Mouse (Mus musculus): ENCODE measurements at regions not wholly inside any gene's neighbourhood (a gene's known extent, or its start where the extent isn't known, plus 50 kb on each side); places are given as distances from the start of the nearest gene placed in this dataset.

GRCm38 (mm10) chr1:184310185-184310815 lies 276.2 kb upstream of the 1700056E22Rik start:
- no peaks in the 10 kb centered on the region for H3K36me3 ChIP-seq (ENCODE audit: control insufficient read depth, insufficient read depth, low read length, poor library complexity, severe bottlenecking)
- H3K27ac ChIP-seq (ENCODE audit: insufficient read depth, low read length) = no peak overlapping the region
- H3K9ac ChIP-seq (ENCODE audit: low read depth, poor library complexity, severe bottlenecking) = no peak overlapping the region
- TF ChIP-seq EP300 (IDR thresholded peaks at IDR 0.05; ENCODE audit: insufficient read depth, low read depth, low read length) = no peak
- no peak for TF ChIP-seq CTCF (IDR thresholded peaks at IDR 0.05; ENCODE audit: low read depth, low read length)
- TF ChIP-seq POLR2A (IDR thresholded peaks at IDR 0.05; ENCODE audit: insufficient read depth, low read length) = no peak
- no peaks in the 10 kb centered on the region for H3K27me3 ChIP-seq (ENCODE audit: control insufficient read depth, insufficient read depth, low read length, poor library complexity, severe bottlenecking)
- H3K4me3 ChIP-seq (ENCODE audit: low read depth, low read length) = no peak overlapping the region
- H3K4me1 ChIP-seq (ENCODE audit: control insufficient read depth, insufficient read depth, low read length) = no peaks in the 10 kb centered on the region
- no peaks in the 10 kb centered on the region for H3K9me3 ChIP-seq (replicated peaks; ENCODE audit: control insufficient read depth, insufficient read depth, low read length, poor library complexity, severe bottlenecking)

- TF ChIP-seq CTCF (IDR thresholded peaks at IDR 0.05; ENCODE audit: low read depth, low read length) (no peak), EP300 (IDR thresholded peaks at IDR 0.05; ENCODE audit: insufficient read depth, low read depth, low read length) (no peak)
- Histone ChIP-seq H3K4me3 (ENCODE audit: low read depth, low read length) (no peak overlapping the region), H3K4me1 (ENCODE audit: control insufficient read depth, insufficient read depth, low read length) (no peaks in the 10 kb centered on the region), H3K27me3 (ENCODE audit: control insufficient read depth, insufficient read depth, low read length, poor library complexity, severe bottlenecking) (no peaks in the 10 kb centered on the region), H3K27ac (ENCODE audit: insufficient read depth, low read length) (no peak overlapping the region), H3K9me3 (replicated peaks; ENCODE audit: control insufficient read depth, insufficient read depth, low read length, poor library complexity, severe bottlenecking) (no peaks in the 10 kb centered on the region), H3K36me3 (ENCODE audit: control insufficient read depth, insufficient read depth, low read length, poor library complexity, severe bottlenecking) (no peaks in the 10 kb centered on the region), H3K9ac (ENCODE audit: low read depth, poor library complexity, severe bottlenecking) (no peak overlapping the region)
These were observed 270.7 kb upstream of the 1700056E22Rik start for GRCm38 (mm10) chr1:184304813-184305212.

GRCm38 (mm10) chr1:184304204-184304603 lies 270.1 kb upstream of the 1700056E22Rik start:
- no peaks in the 10 kb centered on the region for H3K9me3 ChIP-seq (replicated peaks; ENCODE audit: control insufficient read depth, insufficient read depth, low read length, poor library complexity, severe bottlenecking)
- TF ChIP-seq EP300 (IDR thresholded peaks at IDR 0.05; ENCODE audit: insufficient read depth, low read depth, low read length) (no peak), CTCF (IDR thresholded peaks at IDR 0.05; ENCODE audit: low read depth, low read length) (no peak), POLR2A (IDR thresholded peaks at IDR 0.05; ENCODE audit: insufficient read depth, low read length) (no peak)
- no peak overlapping the region for H3K4me3 ChIP-seq (ENCODE audit: low read depth, low read length)
- no peak overlapping the region for H3K9ac ChIP-seq (ENCODE audit: low read depth, poor library complexity, severe bottlenecking)
- no peaks in the 10 kb centered on the region for H3K4me1 ChIP-seq (ENCODE audit: control insufficient read depth, insufficient read depth, low read length)
- no peaks in the 10 kb centered on the region for H3K36me3 ChIP-seq (ENCODE audit: control insufficient read depth, insufficient read depth, low read length, poor library complexity, severe bottlenecking)
- no peak overlapping the region for H3K27ac ChIP-seq (ENCODE audit: insufficient read depth, low read length)
- H3K27me3 ChIP-seq (ENCODE audit: control insufficient read depth, insufficient read depth, low read length, poor library complexity, severe bottlenecking) = no peaks in the 10 kb centered on the region

GRCm38 (mm10) chr1:184298701-184299100 lies 264.6 kb upstream of the 1700056E22Rik start:
- Histone ChIP-seq H3K9me3 (replicated peaks; ENCODE audit: control insufficient read depth, insufficient read depth, low read length, poor library complexity, severe bottlenecking) (no peaks in the 10 kb centered on the region), H3K27ac (ENCODE audit: insufficient read depth, low read length) (no peak overlapping the region), H3K4me3 (ENCODE audit: low read depth, low read length) (no peak overlapping the region), H3K36me3 (ENCODE audit: control insufficient read depth, insufficient read depth, low read length, poor library complexity, severe bottlenecking) (no peaks in the 10 kb centered on the region), H3K4me1 (ENCODE audit: control insufficient read depth, insufficient read depth, low read length) (no peaks in the 10 kb centered on the region), H3K27me3 (ENCODE audit: control insufficient read depth, insufficient read depth, low read length, poor library complexity, severe bottlenecking) (no peaks in the 10 kb centered on the region; the same call in 1 of the 2 replicates), H3K9ac (ENCODE audit: low read depth, poor library complexity, severe bottlenecking) (no peak overlapping the region)
- no peak for TF ChIP-seq EP300 (IDR thresholded peaks at IDR 0.05; ENCODE audit: insufficient read depth, low read depth, low read length)
- no peak for TF ChIP-seq POLR2A (IDR thresholded peaks at IDR 0.05; ENCODE audit: insufficient read depth, low read length)
- no peak for TF ChIP-seq CTCF (IDR thresholded peaks at IDR 0.05; ENCODE audit: low read depth, low read length)

- H3K9me3 ChIP-seq (replicated peaks; ENCODE audit: control insufficient read depth, insufficient read depth, low read length, poor library complexity, severe bottlenecking) = no peaks in the 10 kb centered on the region
- TF ChIP-seq POLR2A (IDR thresholded peaks at IDR 0.05; ENCODE audit: insufficient read depth, low read length) = no peak
- no peak for TF ChIP-seq CTCF (IDR thresholded peaks at IDR 0.05; ENCODE audit: low read depth, low read length)
- TF ChIP-seq EP300 (IDR thresholded peaks at IDR 0.05; ENCODE audit: insufficient read depth, low read depth, low read length) = no peak
- no peak overlapping the region for H3K9ac ChIP-seq (ENCODE audit: low read depth, poor library complexity, severe bottlenecking)
- no peak overlapping the region for H3K27ac ChIP-seq (ENCODE audit: insufficient read depth, low read length)
- H3K4me3 ChIP-seq (ENCODE audit: low read depth, low read length) = no peak overlapping the region
- no peaks in the 10 kb centered on the region for H3K36me3 ChIP-seq (ENCODE audit: control insufficient read depth, insufficient read depth, low read length, poor library complexity, severe bottlenecking)
- no peaks in the 10 kb centered on the region for H3K4me1 ChIP-seq (ENCODE audit: control insufficient read depth, insufficient read depth, low read length)
- H3K27me3 ChIP-seq (ENCODE audit: control insufficient read depth, insufficient read depth, low read length, poor library complexity, severe bottlenecking) = no peaks in the 10 kb centered on the region; the same call in 1 of the 2 replicates
These were observed 263.1 kb upstream of the 1700056E22Rik start for GRCm38 (mm10) chr1:184297001-184297740.

- Histone ChIP-seq H3K27me3 (ENCODE audit: control insufficient read depth, insufficient read depth, low read length, poor library complexity, severe bottlenecking) (no peaks in the 10 kb centered on the region; the same call in 1 of the 2 replicates), H3K36me3 (ENCODE audit: control insufficient read depth, insufficient read depth, low read length, poor library complexity, severe bottlenecking) (no peaks in the 10 kb centered on the region), H3K27ac (ENCODE audit: insufficient read depth, low read length) (no peak overlapping the region), H3K9ac (ENCODE audit: low read depth, poor library complexity, severe bottlenecking) (no peak overlapping the region), H3K4me3 (ENCODE audit: low read depth, low read length) (no peak overlapping the region), H3K9me3 (replicated peaks; ENCODE audit: control insufficient read depth, insufficient read depth, low read length, poor library complexity, severe bottlenecking) (no peaks in the 10 kb centered on the region), H3K4me1 (ENCODE audit: control insufficient read depth, insufficient read depth, low read length) (no peaks in the 10 kb centered on the region)
- TF ChIP-seq POLR2A (IDR thresholded peaks at IDR 0.05; ENCODE audit: insufficient read depth, low read length) = no peak
- no peak for TF ChIP-seq CTCF (IDR thresholded peaks at IDR 0.05; ENCODE audit: low read depth, low read length)
- TF ChIP-seq EP300 (IDR thresholded peaks at IDR 0.05; ENCODE audit: insufficient read depth, low read depth, low read length) = no peak
These were observed 257.0 kb upstream of the 1700056E22Rik start for GRCm38 (mm10) chr1:184291129-184291528.

Data from ES-Bruce4 (cell line).